Mouse (Mus musculus): ENCODE data around the gene Fbxw24.
"Not testable (repeated sequence)": the region's sequence is repeated elsewhere in the genome, so short reads cannot be mapped to it uniquely, and the experiment has no call there.

Gene Fbxw24

GRCm38 (mm10) chr9:109625957-109626356 is at the start of gene Fbxw24:
Gene Fbxw24 (minus strand): TSS chr9:109626057.
- not testable (repeated sequence) for DNase-seq

DNA sequence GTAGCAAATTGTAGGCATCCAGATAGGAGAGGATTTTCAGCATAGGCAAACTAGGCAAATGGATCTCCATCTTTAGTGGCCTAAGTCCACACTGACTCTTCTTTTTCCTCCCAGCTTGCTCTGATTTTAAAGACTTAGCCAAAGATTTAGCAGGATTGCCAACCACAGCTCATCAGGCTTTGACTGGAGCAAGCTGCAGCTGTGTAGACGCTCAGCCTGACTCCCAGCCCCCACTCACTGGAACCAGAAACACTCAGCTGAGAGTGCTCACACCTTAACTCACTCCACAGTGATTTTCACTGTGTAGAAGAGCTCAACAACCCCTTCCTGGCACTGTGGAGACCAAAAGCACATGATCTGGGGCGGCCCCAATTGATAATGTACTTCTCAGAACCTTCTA is 38.7 kb upstream of the Fbxw24 start, which contains the start of gene Fbxw25:
Fbxw25 (minus strand) TSS at position 101 of the 400 bp plus-strand sequence.
- DNase-seq = not testable (repeated sequence)

DNA sequence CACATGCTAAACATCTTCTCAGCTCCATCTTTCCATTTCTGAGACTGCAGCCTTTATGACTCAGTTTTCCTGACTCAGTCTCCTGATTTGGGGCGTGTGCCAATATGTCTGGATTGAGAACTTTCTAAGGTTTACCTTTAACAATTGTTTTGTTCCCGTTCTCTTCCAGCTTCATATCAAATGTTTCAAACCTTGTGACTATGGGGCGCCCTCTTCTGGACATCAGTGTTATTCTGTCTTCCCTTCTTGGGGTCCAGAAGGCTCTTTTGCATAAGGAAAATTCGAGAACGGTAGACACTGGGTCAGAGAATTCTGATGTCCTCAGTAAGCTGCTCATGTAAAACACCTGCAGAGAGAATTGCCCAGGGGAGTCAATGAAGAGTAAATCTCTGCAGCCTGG is 19.0 kb downstream of the Fbxw24 start:
- not testable (repeated sequence) for DNase-seq

GRCm38 (mm10) chr9:109602128-109602527 is 23.7 kb downstream of the Fbxw24 start:
- DNase-seq = not testable (repeated sequence)

- DNase-seq = no peak
Observed at GRCm38 (mm10) chr9:109597226-109597625, 28.6 kb downstream of the Fbxw24 start.

- DNase-seq = no peak
Observed at GRCm38 (mm10) chr9:109594866-109595265, 31.0 kb downstream of the Fbxw24 start.

- not testable (repeated sequence) for DNase-seq
Observed at GRCm38 (mm10) chr9:109568162-109568561, 57.7 kb downstream of the Fbxw24 start, which contains the start of gene Fbxw15. Gene Fbxw15 (minus strand): TSS chr9:109568262.

DNA sequence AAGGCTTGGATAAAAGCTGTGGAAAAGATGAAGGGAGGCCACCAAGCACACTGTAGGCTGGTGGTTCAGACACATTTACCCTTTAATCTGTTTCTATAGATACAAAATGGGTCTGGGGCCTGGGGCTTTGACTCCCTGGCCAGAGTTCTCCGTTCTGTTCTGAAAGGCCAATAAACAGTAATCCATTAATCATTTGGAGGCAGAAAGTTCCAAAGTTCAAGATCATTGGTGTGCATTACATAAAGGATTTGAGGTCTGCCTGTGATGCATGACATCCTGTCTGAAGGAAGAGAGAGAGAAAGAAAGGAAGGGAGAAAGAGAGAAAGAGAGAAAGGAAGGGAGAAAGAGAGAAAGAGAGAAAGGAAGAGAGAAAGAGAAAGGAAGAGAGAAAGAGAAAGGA is 60.3 kb downstream of the Fbxw24 start:
- no peak for DNase-seq

DNA sequence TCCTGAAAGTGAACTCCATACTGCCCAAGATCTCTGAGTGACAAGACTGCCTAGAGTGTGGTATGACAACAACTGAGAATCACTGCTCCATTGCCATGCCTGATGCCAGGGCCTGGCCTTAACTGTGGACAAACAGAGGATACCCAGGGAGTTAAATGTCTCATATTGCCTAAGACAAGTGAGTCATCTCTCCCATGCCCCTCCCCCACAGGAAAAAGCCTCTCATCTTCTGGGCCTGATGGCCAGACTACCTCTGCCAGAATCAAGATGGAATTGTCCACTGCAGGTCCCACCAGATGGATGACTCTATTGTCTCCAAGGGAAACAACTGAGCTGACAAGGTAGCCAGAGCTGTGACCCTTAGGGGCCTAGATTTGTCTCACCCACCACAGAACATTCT is 63.8 kb downstream of the Fbxw24 start:
- not testable (repeated sequence) for DNase-seq

DNA sequence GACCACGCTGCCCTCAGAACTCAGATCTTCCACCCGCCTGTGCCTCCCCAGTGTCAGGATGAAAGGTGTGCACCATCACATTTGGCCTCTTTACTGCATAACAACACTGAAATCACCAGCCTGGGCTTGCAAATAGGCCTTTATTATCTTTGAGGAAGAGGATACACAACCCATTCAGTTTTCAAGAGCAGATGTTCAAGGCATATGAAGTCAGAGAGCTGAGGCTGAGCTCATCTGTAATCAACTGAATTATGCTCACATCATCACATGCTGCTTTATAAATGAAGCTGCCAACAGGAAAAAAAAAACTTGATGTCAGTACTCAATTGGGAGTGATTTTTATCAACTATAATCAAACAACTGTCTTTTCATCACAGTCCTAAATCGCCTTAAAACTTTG is 73.4 kb downstream of the Fbxw24 start:
- DNase-seq = no peak

All from thymus, adult 18-20 months (tissue).